Mouse (Mus musculus): ENCODE data around the gene Fbxo36. TPM values are rescaled to one million over a fixed set of nuclear protein-coding genes. Genes with fewer than 3 reads are reported as not detected.
A peak's percentile ranks its signal among the peaks of the same experiment; 100 is the strongest.

The Fbxo36 gene
- polyA plus RNA-seq, 1 experiment from 2014 or later: 8.9 TPM

DNA sequence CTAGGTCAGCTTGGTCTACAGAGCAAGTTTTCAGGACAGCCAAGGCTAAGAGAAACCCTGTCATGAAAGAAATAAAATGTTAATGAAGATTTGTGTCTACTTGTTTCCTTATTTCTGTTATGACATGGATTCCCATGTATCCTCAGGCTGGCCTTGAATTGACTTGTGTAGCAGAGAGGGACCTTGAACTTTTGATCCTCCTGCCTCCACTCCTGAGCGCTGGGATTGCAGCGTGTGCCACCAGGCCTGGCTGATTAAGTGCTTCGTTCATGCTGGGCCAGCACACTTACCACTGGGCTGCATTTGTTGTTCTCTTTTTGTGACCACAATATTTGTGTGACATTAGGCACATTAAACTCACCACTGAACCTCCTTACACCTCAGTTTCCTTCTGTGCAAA lies 79.2 kb downstream of the Fbxo36 start:
- no peak overlapping the region for H3K4me3 ChIP-seq
- no peak overlapping the region for H3K27ac ChIP-seq
- H3K36me3 ChIP-seq: no peaks in the 10 kb centered on the region
- WGBS: 88% methylated on average over 3 of the region's 3 CpGs
- no peaks in the 10 kb centered on the region for H3K4me1 ChIP-seq
- DNase-seq (ENCODE audit: low spot score): no peak
- H3K27me3 ChIP-seq (ENCODE audit: low read depth, poor library complexity, severe bottlenecking): no peaks in the 10 kb centered on the region
- H3K9me3 ChIP-seq (replicated peaks): no peaks in the 10 kb centered on the region

DNA sequence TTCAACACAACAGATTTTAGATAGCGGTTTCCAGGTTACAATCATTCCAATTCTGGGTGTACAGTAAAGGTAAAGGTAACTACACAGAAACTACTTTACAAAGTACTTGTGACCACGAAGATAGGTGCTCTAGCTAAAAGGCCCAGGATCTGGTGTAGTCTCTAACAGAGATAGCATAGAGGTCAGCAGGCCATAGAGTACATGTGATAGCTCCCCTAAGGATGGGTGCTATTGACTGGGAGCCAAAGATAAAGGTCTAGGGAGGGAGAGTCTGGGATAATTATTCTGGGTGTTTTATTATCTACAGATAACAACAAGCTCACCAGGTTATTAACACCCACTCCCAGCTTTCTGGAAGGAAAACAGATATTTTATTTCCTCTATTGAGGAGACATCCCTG lies 83.8 kb downstream of the Fbxo36 start:
- Histone ChIP-seq H3K36me3 (no peaks in the 10 kb centered on the region), H3K9me3 (replicated peaks) (no peaks in the 10 kb centered on the region), H3K27me3 (ENCODE audit: low read depth, poor library complexity, severe bottlenecking) (no peaks in the 10 kb centered on the region), H3K27ac (no peak overlapping the region), H3K4me1 (no peaks in the 10 kb centered on the region), H3K4me3 (no peak overlapping the region)
- 93% methylated on average over 2 of the region's 2 CpGs for WGBS
- no peak for DNase-seq (ENCODE audit: low spot score)

DNA sequence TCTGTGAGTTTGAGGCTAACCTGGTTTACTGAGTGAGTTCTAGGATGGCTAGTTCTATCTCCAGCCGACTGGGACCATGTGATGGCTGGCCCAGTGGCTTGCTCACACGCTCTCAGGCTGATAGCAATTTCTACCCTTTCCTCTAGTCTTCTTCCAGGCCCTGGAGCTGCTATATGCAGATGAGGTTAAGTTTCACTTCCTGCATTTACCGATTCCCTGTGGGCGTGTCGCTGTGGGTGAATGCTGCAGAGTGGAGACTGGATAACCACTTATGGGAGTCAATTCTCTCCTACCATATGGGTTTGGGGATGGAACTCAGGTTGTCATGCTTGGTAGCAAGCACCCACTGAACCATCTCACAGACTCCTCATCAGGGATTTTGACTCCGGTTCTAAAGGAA lies 84.5 kb downstream of the Fbxo36 start:
- Histone ChIP-seq H3K9me3 (replicated peaks) (no peaks in the 10 kb centered on the region), H3K4me3 (no peak overlapping the region), H3K36me3 (no peaks in the 10 kb centered on the region), H3K4me1 (no peaks in the 10 kb centered on the region), H3K27ac (no peak overlapping the region), H3K27me3 (ENCODE audit: low read depth, poor library complexity, severe bottlenecking) (no peaks in the 10 kb centered on the region)
- no peak for DNase-seq (ENCODE audit: low spot score)
- WGBS: 81% methylated on average over 6 of the region's 6 CpGs

DNA sequence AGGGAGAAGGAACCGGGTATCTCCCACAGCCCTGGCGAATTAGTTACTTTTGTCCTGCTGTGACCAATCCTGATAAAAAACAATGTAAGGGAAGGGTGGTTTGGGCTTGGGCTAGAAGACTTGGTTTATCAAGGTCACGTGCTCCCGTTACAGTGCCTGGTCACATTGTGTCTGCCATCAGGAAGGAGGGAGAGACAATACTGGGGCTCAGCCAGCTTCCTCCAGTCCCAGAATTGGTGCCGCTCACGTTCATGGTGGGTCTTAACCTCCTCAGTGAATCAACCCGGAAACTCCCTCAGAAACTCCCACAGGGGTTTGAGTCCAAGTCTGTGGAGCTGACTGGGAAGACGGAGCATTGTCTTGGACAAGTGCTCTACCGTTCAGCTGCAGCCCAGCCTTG lies 86.0 kb downstream of the Fbxo36 start:
- WGBS: 89% methylated on average over 9 of the region's 9 CpGs
- H3K27me3 ChIP-seq (ENCODE audit: low read depth, poor library complexity, severe bottlenecking): no peaks in the 10 kb centered on the region
- no peaks in the 10 kb centered on the region for H3K36me3 ChIP-seq
- H3K27ac ChIP-seq: no peak overlapping the region
- H3K4me3 ChIP-seq: no peak overlapping the region
- no peaks in the 10 kb centered on the region for H3K9me3 ChIP-seq (replicated peaks)
- DNase-seq (ENCODE audit: low spot score): no peak
- H3K4me1 ChIP-seq: no peaks in the 10 kb centered on the region

DNA sequence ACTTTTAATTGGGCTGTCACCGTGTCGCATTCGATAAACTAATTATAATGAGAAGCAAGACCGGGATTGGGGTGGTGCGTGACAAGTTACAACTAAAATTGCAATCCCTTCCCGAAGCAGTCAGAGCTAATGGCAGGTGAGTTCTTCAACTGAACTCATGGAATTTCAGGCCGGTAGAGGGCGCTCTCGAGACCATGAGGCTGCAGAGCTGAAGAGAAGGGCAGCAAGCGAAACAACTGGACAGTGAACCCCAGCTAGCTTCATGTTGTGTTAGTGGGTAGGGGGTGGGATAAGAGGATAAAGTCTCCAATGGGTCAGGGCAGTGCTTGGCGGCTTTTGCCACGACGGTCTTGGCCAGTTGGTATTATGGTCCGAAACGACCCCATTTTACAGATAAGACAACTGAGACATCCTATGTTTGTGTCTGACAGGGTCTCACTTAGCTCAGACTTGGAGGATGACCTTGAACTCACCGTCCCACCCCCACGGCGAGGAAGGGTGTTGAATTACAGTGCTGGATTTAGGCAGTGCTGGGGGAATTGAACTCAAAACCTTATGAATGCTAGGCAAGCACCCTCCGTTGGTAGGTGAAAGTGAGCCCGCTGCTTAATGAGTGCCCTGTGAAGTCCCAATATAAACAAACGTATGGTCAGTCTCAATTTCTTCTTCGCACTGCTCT lies 94.0 kb downstream of the Fbxo36 start:
- Histone ChIP-seq H3K9me3 (replicated peaks) (no peaks in the 10 kb centered on the region), H3K27ac (0 out of 2 replicates have a peak overlapping the region, but pooled peaks have one; percentile 76), H3K27me3 (ENCODE audit: low read depth, poor library complexity, severe bottlenecking) (peaks cover 46% of the 10 kb centered on the region), H3K4me3 (peak overlapping the region; percentile 67), H3K4me1 (peaks cover 9% of the 10 kb centered on the region; the same call in 1 of the 2 replicates), H3K36me3 (no peaks in the 10 kb centered on the region)
- DNase-seq (ENCODE audit: low spot score): peak; percentile 84
- 14% methylated on average over 22 of the region's 22 CpGs for WGBS

DNA sequence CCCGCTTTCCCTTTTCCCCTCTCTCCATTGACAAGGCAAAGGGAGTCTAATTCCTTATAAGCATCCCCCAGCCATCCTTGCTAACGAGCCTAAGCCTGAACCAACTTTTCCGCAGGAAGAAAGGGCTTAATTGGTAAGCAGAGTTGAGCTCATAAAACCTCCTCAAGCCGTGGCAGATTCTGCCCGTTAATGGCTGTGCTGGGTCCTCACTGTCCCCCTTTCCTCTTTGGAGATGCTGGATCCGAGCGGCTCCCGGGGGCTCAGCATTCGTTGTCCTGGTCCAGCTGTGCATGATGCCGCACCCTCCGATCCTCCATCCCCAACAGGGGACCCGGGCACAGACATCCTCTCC lies 94.5 kb downstream of the Fbxo36 start:
- Histone ChIP-seq H3K4me3 (peak overlapping the region; percentile 67), H3K36me3 (no peaks in the 10 kb centered on the region), H3K4me1 (peaks cover 9% of the 10 kb centered on the region; the same call in 1 of the 2 replicates), H3K27me3 (ENCODE audit: low read depth, poor library complexity, severe bottlenecking) (peaks cover 46% of the 10 kb centered on the region), H3K9me3 (replicated peaks) (no peaks in the 10 kb centered on the region), H3K27ac (peak overlapping the region; percentile 76)
- WGBS: 2% methylated on average over 12 of the region's 12 CpGs
- DNase-seq (ENCODE audit: low spot score): peak; percentile 68

DNA sequence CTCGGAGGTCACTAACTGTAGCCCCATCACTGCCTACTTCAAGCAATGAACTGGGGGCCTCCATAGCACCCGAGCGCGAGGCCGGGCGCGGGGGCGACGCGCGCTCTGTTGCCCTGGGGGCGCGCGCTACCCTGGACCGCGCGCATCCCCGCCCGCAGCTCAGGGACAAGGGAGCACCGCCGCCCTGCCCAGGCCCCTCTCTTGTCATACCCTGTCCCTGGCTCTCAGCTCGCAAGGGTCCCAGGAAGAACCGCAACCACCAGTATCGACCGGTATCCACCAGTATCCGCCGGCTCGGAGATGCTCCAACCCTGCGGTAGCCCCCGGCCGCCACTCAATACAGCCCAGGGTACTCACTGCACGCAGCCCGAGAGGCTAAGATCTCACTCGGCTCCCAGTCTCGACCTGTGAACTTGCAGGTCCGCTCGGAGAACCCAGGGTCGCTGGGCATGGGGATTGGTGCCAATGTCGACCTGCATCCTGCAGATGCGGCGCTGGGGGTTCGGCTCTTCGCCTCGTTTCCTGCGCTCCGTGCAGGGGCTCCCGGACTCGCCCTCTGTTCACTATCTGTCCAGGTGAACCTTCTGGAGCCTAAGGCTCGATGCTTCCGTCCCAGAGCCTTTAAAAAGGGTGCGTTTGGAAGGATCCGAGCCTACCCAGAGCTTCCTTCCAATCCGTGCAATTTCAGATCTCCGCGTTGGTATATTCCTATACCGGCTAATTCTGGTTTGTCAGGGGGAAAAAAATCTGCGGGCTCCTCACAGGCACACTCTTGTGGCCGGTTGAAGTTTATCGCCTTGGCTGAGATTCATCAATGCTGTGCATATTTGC lies 95.1 kb downstream of the Fbxo36 start, which contains the start of gene Slc16a14:
TSS of gene Slc16a14 (minus strand) at position 632 of the 831 bp plus-strand sequence.
- Histone ChIP-seq H3K36me3 (no peaks in the 10 kb centered on the region), H3K9me3 (replicated peaks) (no peaks in the 10 kb centered on the region), H3K4me3 (peak within 1 kb of the TSS; percentile 67), H3K27ac (peak within 1 kb of the TSS; percentile 76), H3K27me3 (ENCODE audit: low read depth, poor library complexity, severe bottlenecking) (peaks cover 46% of the 10 kb centered on the region), H3K4me1 (peaks cover 9% of the 10 kb centered on the region; the same call in 1 of the 2 replicates)
- 1% methylated on average over 59 of the region's 59 CpGs for WGBS
- DNase-seq (ENCODE audit: low spot score): peak; percentile 76

DNA sequence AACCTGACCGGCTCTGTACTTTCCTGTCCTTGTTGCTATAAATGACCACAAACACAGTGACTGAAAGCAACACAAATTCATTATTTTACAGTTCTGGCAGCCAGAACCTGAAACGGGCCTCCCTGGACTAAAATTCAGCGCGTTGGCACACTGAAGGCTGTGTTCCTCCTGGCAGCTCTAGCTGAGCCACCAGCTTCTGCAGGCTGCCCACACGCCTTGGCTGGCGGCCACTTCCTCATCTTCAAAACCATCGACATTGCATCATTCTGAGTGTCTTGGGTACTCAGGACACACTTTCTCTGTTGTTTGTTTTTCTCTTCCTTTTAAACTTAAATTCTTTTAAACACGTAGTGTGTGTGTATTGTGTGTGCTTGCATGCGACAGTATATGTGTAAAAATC lies 96.0 kb downstream of the Fbxo36 start:
- no peak for DNase-seq (ENCODE audit: low spot score)
- Histone ChIP-seq H3K9me3 (replicated peaks) (no peaks in the 10 kb centered on the region), H3K27me3 (ENCODE audit: low read depth, poor library complexity, severe bottlenecking) (peaks cover 46% of the 10 kb centered on the region), H3K4me3 (no peak overlapping the region), H3K36me3 (no peaks in the 10 kb centered on the region), H3K4me1 (peaks cover 9% of the 10 kb centered on the region; the same call in 1 of the 2 replicates), H3K27ac (no peak overlapping the region)
- 79% methylated on average over 9 of the region's 9 CpGs for WGBS

DNA sequence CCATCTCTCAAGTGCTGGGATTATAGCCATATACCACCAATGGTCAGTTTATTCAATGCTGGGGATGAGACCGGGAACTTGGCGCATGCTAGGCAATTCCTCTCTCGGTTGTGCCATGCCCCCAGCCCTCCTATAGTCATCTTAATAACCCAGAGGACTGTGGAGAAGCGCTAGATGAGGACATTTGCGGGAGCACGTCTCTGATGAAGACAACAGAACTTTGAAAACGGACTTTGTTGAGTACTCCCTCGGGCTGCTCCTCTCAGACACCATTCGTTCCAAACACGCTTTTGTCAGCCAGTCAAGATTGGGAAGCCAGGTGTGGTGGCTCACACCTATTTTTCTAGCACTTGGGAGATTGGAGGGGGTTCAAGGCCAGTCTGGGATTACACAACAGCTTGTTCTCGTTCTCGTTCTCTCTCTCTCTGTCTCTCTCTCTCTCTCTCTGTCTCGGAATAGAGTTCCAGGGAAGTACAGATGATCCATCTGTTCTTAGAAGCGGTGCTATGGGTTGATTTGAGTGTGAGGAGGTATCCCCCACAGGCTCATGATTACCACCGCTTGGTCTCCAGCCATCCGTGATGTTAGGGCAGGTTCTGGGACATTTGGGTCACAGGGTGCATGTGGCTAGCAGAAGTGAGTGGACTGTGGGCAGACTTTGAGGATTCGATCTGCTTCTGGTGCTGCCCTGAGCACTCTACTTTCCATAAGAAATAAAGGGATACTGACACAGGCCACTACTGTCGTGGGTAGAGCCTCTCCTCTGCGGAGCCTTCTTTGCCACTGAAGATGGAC lies 97.3 kb downstream of the Fbxo36 start:
- Histone ChIP-seq H3K4me1 (peaks cover 9% of the 10 kb centered on the region; the same call in 1 of the 2 replicates), H3K4me3 (no peak overlapping the region), H3K27ac (no peak overlapping the region), H3K27me3 (ENCODE audit: low read depth, poor library complexity, severe bottlenecking) (peaks cover 46% of the 10 kb centered on the region), H3K36me3 (no peaks in the 10 kb centered on the region), H3K9me3 (replicated peaks) (no peaks in the 10 kb centered on the region)
- WGBS: 89% methylated on average over 19 of the region's 19 CpGs
- DNase-seq (ENCODE audit: low spot score): no peak

DNA sequence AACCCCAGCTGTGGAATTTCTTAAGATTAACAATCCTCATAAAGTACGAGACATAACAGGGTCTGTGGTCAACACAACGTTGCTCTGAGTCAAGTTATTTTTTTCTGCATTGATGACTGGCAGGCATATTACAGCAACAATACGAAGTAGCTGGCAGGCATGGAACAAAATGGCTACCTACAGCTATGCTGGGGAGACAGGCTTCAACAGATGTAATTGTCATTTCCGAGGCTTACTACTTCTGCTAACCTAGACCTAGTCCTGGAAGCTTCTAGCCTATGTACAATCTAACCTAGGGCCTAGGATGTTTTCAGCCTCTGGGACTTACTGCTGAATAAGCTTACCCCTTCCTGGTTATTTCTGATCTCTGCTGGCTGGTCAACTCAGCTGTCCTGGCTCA lies 99.8 kb downstream of the Fbxo36 start:
- WGBS: 86% methylated on average over 4 of the region's 4 CpGs
- Histone ChIP-seq H3K27me3 (ENCODE audit: low read depth, poor library complexity, severe bottlenecking) (peaks cover 28% of the 10 kb centered on the region), H3K4me1 (peaks cover 2% of the 10 kb centered on the region; the same call in 1 of the 2 replicates), H3K27ac (no peak overlapping the region), H3K9me3 (replicated peaks) (no peaks in the 10 kb centered on the region), H3K4me3 (no peak overlapping the region), H3K36me3 (no peaks in the 10 kb centered on the region)
- DNase-seq (ENCODE audit: low spot score): no peak

DNA sequence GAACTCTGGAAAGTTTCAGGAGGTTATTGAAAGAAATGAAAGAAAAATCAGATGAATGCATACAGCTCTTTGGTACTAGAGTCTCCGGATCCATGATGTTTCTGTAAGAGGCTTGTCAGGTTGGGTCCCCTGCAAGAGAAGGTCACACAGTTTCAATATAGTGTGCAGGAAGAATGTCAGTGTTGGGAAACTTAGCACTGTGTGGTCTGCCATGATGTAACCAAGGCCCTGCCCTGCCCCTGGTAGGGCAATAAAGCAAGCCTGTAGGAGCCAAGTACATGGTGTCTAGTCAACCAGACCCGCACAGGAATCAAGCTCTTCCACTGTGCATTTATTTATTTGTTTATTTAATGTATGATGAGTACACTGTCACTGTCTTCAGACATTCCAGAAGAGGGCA lies 100.7 kb downstream of the Fbxo36 start:
- Histone ChIP-seq H3K27me3 (ENCODE audit: low read depth, poor library complexity, severe bottlenecking) (peaks cover 21% of the 10 kb centered on the region), H3K9me3 (replicated peaks) (no peaks in the 10 kb centered on the region), H3K4me3 (no peak overlapping the region), H3K4me1 (no peaks in the 10 kb centered on the region), H3K27ac (no peak overlapping the region), H3K36me3 (no peaks in the 10 kb centered on the region)
- WGBS: 87% methylated on average over 2 of the region's 2 CpGs
- no peak for DNase-seq (ENCODE audit: low spot score)

DNA sequence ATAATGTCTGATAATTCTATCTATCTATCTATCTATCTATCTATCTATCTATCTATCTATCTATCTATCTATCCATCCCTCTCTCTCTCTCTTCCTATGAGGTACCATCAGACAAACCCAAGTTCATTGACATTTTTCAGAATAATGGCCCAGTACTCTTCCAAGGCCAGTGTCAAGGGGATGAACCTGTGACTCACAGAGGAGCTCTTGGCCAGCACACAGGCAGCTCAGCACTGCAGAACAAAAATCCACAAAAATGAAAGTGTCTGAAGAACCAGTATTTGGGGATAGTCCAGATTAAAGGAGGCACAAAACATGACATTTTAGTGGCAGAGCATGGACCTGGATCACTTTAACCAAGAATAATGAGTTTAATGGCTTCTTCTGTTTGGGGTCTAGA lies 103.0 kb downstream of the Fbxo36 start:
- no peak for DNase-seq (ENCODE audit: low spot score)

DNA sequence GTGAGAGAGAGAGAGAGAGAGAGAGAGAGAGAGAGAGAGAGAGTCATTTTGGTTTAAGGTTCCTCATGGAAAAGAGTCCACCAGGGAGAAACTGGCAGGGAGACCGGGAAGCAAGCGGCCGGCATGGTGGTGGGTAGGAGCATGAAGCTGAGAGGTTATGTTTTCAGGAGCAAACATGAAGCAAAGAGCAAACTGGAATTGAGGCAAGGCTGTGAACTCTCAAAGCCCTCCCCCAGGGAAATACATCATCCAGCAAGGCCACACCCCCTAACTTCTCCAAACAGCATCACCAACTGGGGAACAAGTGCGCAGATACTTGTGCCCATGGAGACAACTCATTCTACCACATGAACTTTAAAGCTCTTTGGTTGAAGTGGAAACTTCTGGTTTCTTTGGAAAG lies 103.9 kb downstream of the Fbxo36 start:
- Histone ChIP-seq H3K27ac (no peak overlapping the region), H3K4me3 (no peak overlapping the region), H3K36me3 (no peaks in the 10 kb centered on the region), H3K27me3 (ENCODE audit: low read depth, poor library complexity, severe bottlenecking) (no peaks in the 10 kb centered on the region), H3K4me1 (no peaks in the 10 kb centered on the region), H3K9me3 (replicated peaks) (no peaks in the 10 kb centered on the region)
- DNase-seq (ENCODE audit: low spot score): no peak
- 91% methylated on average over 4 of the region's 4 CpGs for WGBS

More for the DNA sequence above, 103.0 kb downstream of the Fbxo36 start:
- H3K4me1 ChIP-seq: no peaks in the 10 kb centered on the region
- no peaks in the 10 kb centered on the region for H3K9me3 ChIP-seq (replicated peaks)
- H3K36me3 ChIP-seq: no peaks in the 10 kb centered on the region
- H3K4me3 ChIP-seq: no peak overlapping the region
- H3K27me3 ChIP-seq (ENCODE audit: low read depth, poor library complexity, severe bottlenecking): no peaks in the 10 kb centered on the region
- H3K27ac ChIP-seq: no peak overlapping the region
